Mouse (Mus musculus) embryonic facial prominence, embryonic 11.5 days (tissue): ENCODE measurements around the gene Olfr78. TPM values are rescaled to one million over a fixed set of nuclear protein-coding genes. Genes with fewer than 3 reads are reported as not detected.
A peak's percentile ranks its signal among the peaks of the same experiment; 100 is the strongest.

Experiments
- ATAC-seq: fragments of 200-750 bp; cut with Nextera tagmentation; replicated peaks from 2 replicates; pipeline ENCODE4 v1.8.0; 2017; ENCODE audit warnings: low read depth; ENCODE audit not compliant: insufficient number of reproducible peaks, low FRiP score, low TSS enrichment
- DNase-seq: peaks from one replicate; pipeline ENCODE4 v3.0.0-alpha.2; 2015; ENCODE audit warnings: low spot score
- H3K27ac ChIP-seq: fragments of 300-500 bp; sonication (generic); replicated peaks from 2 replicates; pipeline ENCODE4 v1.5.1; 2014; ENCODE audit warnings: mild to moderate bottlenecking, low read depth, low read length, control low read depth
- H3K27me3 ChIP-seq: fragments of 300-500 bp; sonication (generic); 2 replicates; pipeline ENCODE4 v1.6.1; 2014; ENCODE audit warnings: mild to moderate bottlenecking, low read length, moderate library complexity, mixed read lengths; ENCODE audit not compliant: control insufficient read depth, insufficient read depth
- H3K36me3 ChIP-seq: fragments of 300-500 bp; sonication (generic); replicated peaks from 2 replicates; pipeline ENCODE4 v1.6.1; 2014; ENCODE audit warnings: low read depth, mild to moderate bottlenecking, low read length, moderate library complexity, mixed read lengths; ENCODE audit not compliant: control insufficient read depth, insufficient read depth
- H3K4me1 ChIP-seq: fragments of 300-500 bp; sonication (generic); 2 replicates; pipeline ENCODE4 v1.6.1; 2014; ENCODE audit warnings: low read length, mixed read lengths; ENCODE audit not compliant: control insufficient read depth, insufficient read depth
- H3K4me2 ChIP-seq: fragments of 300-500 bp; sonication (generic); 2 replicates; pipeline ENCODE4 v1.6.1; 2014; ENCODE audit warnings: low read depth, mild to moderate bottlenecking, control low read depth, low read length, moderate library complexity
- H3K4me3 ChIP-seq: fragments of 300-500 bp; sonication (generic); 2 replicates; pipeline ENCODE4 v1.5.1; 2014; ENCODE audit warnings: low read depth, low read length, control low read depth
- H3K9ac ChIP-seq: fragments of 300-500 bp; sonication (generic); replicated peaks from 2 replicates; pipeline ENCODE4 v1.6.1; 2014; ENCODE audit warnings: mild to moderate bottlenecking, control low read depth, low read length
- H3K9me3 ChIP-seq: fragments of 300-500 bp; sonication (generic); replicated peaks from 2 replicates; pipeline ENCODE4 v1.6.1; 2016; ENCODE audit warnings: mild to moderate bottlenecking, low read length, inconsistent platforms, mixed read lengths; ENCODE audit not compliant: control insufficient read depth
- whole genome bisulfite sequencing: fragments of 180-500 bp; shearing (Covaris S2); extraction: QIAGEN DNeasy Blood & Tissue Kit; methylation state at CpG from one replicate; pipeline ENCODE4 v1.1.7; 2014; 5-methylcytosine and 5-hydroxymethylcytosine counted together
- polyA plus RNA-seq: library from polyadenylated mRNA; unstranded; fragments of >200 nt; fragmentation: Nextera tagmentation; extraction: Ambion mirVana; gene quantifications from 2 replicates; pipeline ENCODE4 v1.2.1, GENCODE M21; 2014

Olfr78 gene
- polyA plus RNA-seq, 1 experiment from 2014 or later: not detected

DNA sequence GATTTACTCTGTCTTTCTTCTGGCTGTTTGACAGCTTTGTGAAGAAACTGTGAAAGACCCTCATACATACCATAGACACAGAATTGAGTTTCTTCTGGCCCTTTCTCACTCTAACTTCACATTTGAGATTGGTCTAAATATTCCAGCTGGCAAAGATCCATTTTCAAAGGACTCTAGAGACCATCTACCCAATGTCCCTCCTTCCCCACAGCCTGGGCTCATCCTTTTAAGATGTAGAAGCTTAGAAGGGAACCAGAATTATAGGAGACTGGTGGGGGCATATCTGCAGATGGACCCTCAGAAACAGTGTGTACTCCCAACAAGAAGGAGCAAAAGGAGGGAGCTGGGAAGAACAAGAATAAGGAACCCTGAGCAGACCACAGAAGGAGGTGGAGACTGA is 57.4 kb downstream of the Olfr78 start, which contains the start of gene Olfr558:
Gene Olfr558, plus strand, starts transcription at position 301 of the 400 bp plus-strand sequence.
- H3K9me3 ChIP-seq: no peaks in the 10 kb centered on the region
- H3K27ac ChIP-seq: no peak within 1 kb of the TSS
- H3K27me3 ChIP-seq: no peaks in the 10 kb centered on the region
- ATAC-seq: no peak
- no peak within 1 kb of the TSS for H3K9ac ChIP-seq
- no peak within 1 kb of the TSS for H3K4me3 ChIP-seq
- H3K4me1 ChIP-seq: no peaks in the 10 kb centered on the region
- no peaks in the 10 kb centered on the region for H3K36me3 ChIP-seq
- H3K4me2 ChIP-seq: no peak within 1 kb of the TSS
- DNase-seq: no peak

DNA sequence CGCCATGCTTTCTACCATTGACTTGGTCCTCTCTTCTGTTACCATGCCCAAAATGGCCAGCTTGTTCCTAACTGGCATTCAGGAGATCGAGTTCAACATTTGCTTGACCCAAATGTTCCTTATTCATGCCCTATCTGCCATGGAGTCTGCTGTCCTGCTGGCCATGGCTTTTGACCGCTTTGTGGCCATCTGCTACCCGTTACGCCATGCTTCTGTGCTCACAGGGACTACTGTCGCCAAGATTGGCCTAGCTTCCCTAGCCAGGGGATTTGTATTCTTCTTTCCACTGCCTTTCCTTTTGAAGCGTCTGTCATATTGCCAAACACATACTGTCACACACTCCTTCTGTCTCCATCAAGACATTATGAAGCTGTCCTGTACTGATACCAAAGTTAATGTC is 60.8 kb downstream of the Olfr78 start:
- no peaks in the 10 kb centered on the region for H3K9me3 ChIP-seq
- no peaks in the 10 kb centered on the region for H3K4me1 ChIP-seq
- ATAC-seq (no peak), DNase-seq (no peak)
- H3K27me3 ChIP-seq: no peaks in the 10 kb centered on the region
- no peak overlapping the region for H3K27ac ChIP-seq
- H3K4me3 ChIP-seq: no peak overlapping the region
- no peaks in the 10 kb centered on the region for H3K36me3 ChIP-seq
- 87% methylated on average over 7 of the region's 7 CpGs for WGBS
- no peak overlapping the region for H3K9ac ChIP-seq
- H3K4me2 ChIP-seq: no peak overlapping the region

DNA sequence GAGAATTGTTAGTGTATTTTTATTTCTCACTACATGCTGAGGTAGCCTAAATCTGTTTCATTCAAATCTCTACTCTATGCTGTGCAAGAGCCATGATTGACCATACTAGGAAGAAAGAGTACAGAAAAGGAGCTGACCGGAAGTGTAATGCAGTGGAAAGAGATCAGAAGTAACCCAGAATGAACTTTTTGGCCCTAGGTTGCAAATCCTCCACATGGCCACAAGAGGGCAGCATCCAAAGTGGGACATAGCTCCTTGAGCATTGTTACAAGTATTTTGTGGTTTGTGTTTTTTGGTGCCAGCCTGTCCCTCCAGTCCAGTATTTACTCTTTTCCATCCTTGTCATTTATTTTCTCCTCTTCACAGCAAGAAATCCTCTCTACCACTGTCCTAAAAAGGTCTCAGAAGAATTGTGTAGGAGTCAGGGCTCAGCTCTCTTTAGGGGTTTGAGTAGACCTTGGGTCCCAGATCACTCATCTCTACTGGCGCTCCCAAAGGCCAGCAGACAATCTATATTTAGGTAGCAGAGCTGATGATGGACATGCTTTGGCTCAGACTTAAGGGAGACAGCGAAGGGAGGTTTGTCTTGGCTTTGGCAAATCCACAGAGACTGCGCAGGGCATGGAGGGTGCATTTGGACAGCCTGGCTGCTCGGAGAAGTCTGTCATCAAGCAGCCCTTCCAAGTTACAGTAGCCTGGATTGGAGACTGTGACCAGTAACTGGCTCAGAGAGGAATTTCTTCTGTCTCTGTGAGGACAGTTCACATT is 63.7 kb downstream of the Olfr78 start, which contains the start of gene Olfr557:
Gene Olfr557, plus strand, starts transcription at position 553 of the 768 bp plus-strand sequence.
- Histone ChIP-seq H3K36me3 (no peaks in the 10 kb centered on the region), H3K27ac (no peak within 1 kb of the TSS), H3K4me2 (no peak within 1 kb of the TSS), H3K9ac (no peak within 1 kb of the TSS), H3K9me3 (no peaks in the 10 kb centered on the region), H3K27me3 (no peaks in the 10 kb centered on the region), H3K4me3 (no peak within 1 kb of the TSS), H3K4me1 (no peaks in the 10 kb centered on the region)
- no peak for ATAC-seq
- 74% methylated on average over 5 of the region's 5 CpGs for WGBS
- peak; percentile 65 for DNase-seq

Other genes with a start within 250 kb of the Olfr78 start
- gene Olfr547, start 224.7 kb downstream of the Olfr78 start, polyA plus RNA-seq: not detected in 2 replicates
- not detected in 2 replicates for gene Olfr548-ps1, start 218.6 kb downstream of the Olfr78 start, polyA plus RNA-seq
- gene Olfr549, start 209.6 kb downstream of the Olfr78 start, polyA plus RNA-seq: not detected in 2 replicates
- 0.52 and 0.72 TPM in 2 replicates for gene Trim21, start 194.0 kb downstream of the Olfr78 start, polyA plus RNA-seq
- not detected in 2 replicates for gene Olfr550, start 188.0 kb downstream of the Olfr78 start, polyA plus RNA-seq
- gene Olfr551, start 167.6 kb downstream of the Olfr78 start, polyA plus RNA-seq: not detected in 2 replicates
- gene Olfr552, start 161.7 kb downstream of the Olfr78 start, polyA plus RNA-seq: not detected in 2 replicates
- gene Olfr553, start 141.3 kb downstream of the Olfr78 start, polyA plus RNA-seq: not detected in 2 replicates
- not detected in 2 replicates for gene Olfr554, start 121.0 kb downstream of the Olfr78 start, polyA plus RNA-seq
- not detected in 2 replicates for gene Olfr555, start 100.6 kb downstream of the Olfr78 start, polyA plus RNA-seq
- not detected in 2 replicates for gene Olfr556, start 94.6 kb downstream of the Olfr78 start, polyA plus RNA-seq
- 11.4 and 14.7 TPM in 2 replicates for gene Trim68, start 72.1 kb downstream of the Olfr78 start, polyA plus RNA-seq
- gene Olfr557, start 63.6 kb downstream of the Olfr78 start, polyA plus RNA-seq: not detected in 2 replicates
- gene Olfr558, start 57.3 kb downstream of the Olfr78 start, polyA plus RNA-seq: 0.24 TPM in 1 of 2 replicates, not detected in the other
- gene Olfr33, start 40.4 kb downstream of the Olfr78 start, polyA plus RNA-seq: not detected in 2 replicates
- gene Olfr559, start 32.0 kb downstream of the Olfr78 start, polyA plus RNA-seq: not detected in 2 replicates
- gene Olfr560, start 105 bp downstream of the Olfr78 start, polyA plus RNA-seq: not detected in 2 replicates
- gene Olfr561, start 11.8 kb upstream of the Olfr78 start, polyA plus RNA-seq: not detected in 2 replicates
- gene Olfr564, start 44.0 kb upstream of the Olfr78 start, polyA plus RNA-seq: not detected in 2 replicates
- not detected in 2 replicates for gene Olfr566, start 99.3 kb upstream of the Olfr78 start, polyA plus RNA-seq
- 0.22 TPM in 1 of 2 replicates, not detected in the other for gene Olfr568, start 117.7 kb upstream of the Olfr78 start, polyA plus RNA-seq
- gene Olfr569, start 131.4 kb upstream of the Olfr78 start, polyA plus RNA-seq: not detected in 2 replicates
- not detected in 2 replicates for gene Olfr570, start 135.1 kb upstream of the Olfr78 start, polyA plus RNA-seq
- 0.28 and 0.31 TPM in 2 replicates for gene Olfr571, start 158.1 kb upstream of the Olfr78 start, polyA plus RNA-seq
- gene Olfr572, start 164.9 kb upstream of the Olfr78 start, polyA plus RNA-seq: not detected in 2 replicates
- gene Olfr573-ps1, start 183.1 kb upstream of the Olfr78 start, polyA plus RNA-seq: not detected in 2 replicates
- not detected in 2 replicates for gene Olfr574, start 189.0 kb upstream of the Olfr78 start, polyA plus RNA-seq
- not detected in 2 replicates for gene Olfr575, start 199.3 kb upstream of the Olfr78 start, polyA plus RNA-seq
- not detected in 2 replicates for gene Olfr576, start 203.2 kb upstream of the Olfr78 start, polyA plus RNA-seq
- not detected in 2 replicates for gene Olfr577, start 216.5 kb upstream of the Olfr78 start, polyA plus RNA-seq
- not detected in 2 replicates for gene Olfr578, start 229.9 kb upstream of the Olfr78 start, polyA plus RNA-seq